Mouse (Mus musculus) liver, postnatal 0 days (tissue): ENCODE measurements at regions not wholly inside any gene's neighbourhood (a gene's known extent, or its start where the extent isn't known, plus 50 kb on each side); places are given as distances from the start of the nearest gene placed in this dataset.

Experiments used
- ATAC-seq: fragments of 200-750 bp; cut with Nextera tagmentation; 2 replicates; pipeline ENCODE4 v1.8.0; 2017; ENCODE audit warnings: mild to moderate bottlenecking, moderate library complexity
- DNase-seq: peaks from one replicate; pipeline ENCODE4 v3.0.0-alpha.2; 2016
- H3K27ac ChIP-seq: fragments of 300-500 bp; sonication (generic); 2 replicates; pipeline ENCODE4 v1.5.1; 2014; ENCODE audit warnings: antibody characterized with exemption, moderate library complexity, mild to moderate bottlenecking, low read depth
- H3K27me3 ChIP-seq: fragments of 300-500 bp; sonication (generic); 2 replicates; pipeline ENCODE4 v1.6.1; 2014; ENCODE audit warnings: low read length, control low read depth, mixed read lengths; ENCODE audit not compliant: insufficient read depth
- H3K36me3 ChIP-seq: fragments of 300-500 bp; sonication (generic); replicated peaks from 2 replicates; pipeline ENCODE4 v1.6.1; 2014; ENCODE audit warnings: mild to moderate bottlenecking, control low read depth, low read length, moderate library complexity, mixed read lengths; ENCODE audit not compliant: insufficient read depth
- H3K4me1 ChIP-seq: fragments of 300-500 bp; sonication (generic); 2 replicates; pipeline ENCODE4 v1.6.1; 2014; ENCODE audit warnings: antibody characterized with exemption, mild to moderate bottlenecking, control low read depth; ENCODE audit not compliant: insufficient read depth
- H3K4me2 ChIP-seq: fragments of 300-500 bp; sonication (generic); 2 replicates; pipeline ENCODE4 v1.6.1; 2014; ENCODE audit warnings: low read depth, mild to moderate bottlenecking, low read length, moderate library complexity, mixed read lengths
- H3K4me3 ChIP-seq: fragments of 300-500 bp; sonication (generic); 2 replicates; pipeline ENCODE4 v1.5.1; 2014; ENCODE audit warnings: low read depth, low read length
- H3K9ac ChIP-seq: fragments of 300-500 bp; sonication (generic); replicated peaks from 2 replicates; pipeline ENCODE4 v1.6.1; 2014; ENCODE audit warnings: mild to moderate bottlenecking, moderate library complexity
- H3K9me3 ChIP-seq: fragments of 300-500 bp; sonication (generic); 2 replicates; pipeline ENCODE4 v1.6.1; 2016; ENCODE audit warnings: mild to moderate bottlenecking, control low read depth, low read length, mixed read lengths
- CTCF ChIP-seq: sonication (generic); IDR thresholded peaks from 2 replicates; pipeline ENCODE4 v1.5.1; 2016; ENCODE audit warnings: antibody characterized with exemption, low read depth
- EP300 ChIP-seq: IDR thresholded peaks from 2 replicates; pipeline ENCODE4 v1.6.1; 2016; ENCODE audit warnings: antibody characterized with exemption, low read depth, mild to moderate bottlenecking
- whole genome bisulfite sequencing: fragments of 180-500 bp; shearing (Covaris S2); extraction: QIAGEN DNeasy Blood & Tissue Kit; methylation state at CpG from one replicate; pipeline ENCODE4 v1.1.7; 2014; ENCODE audit not compliant: insufficient replicate concordance; 5-methylcytosine and 5-hydroxymethylcytosine counted together

DNA sequence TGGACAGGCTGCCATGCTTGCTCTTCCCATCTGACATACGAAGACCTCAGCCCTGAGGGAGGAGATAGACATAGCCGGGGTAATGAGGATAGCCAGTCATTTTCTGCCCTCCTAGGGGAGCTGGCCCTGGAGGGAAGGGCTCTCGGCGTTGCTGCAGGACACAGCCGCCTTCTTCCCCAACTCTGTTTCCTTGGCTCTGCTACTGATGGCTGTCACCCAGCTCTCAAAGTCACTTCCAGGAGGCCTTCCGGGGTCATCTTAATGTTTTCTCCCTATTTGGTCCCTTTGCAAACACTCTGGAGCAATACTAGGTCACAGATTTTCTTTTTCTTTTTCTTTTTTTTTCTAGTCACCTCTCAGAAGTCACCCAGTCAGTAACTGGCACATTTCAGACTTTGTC is 65.9 kb upstream of the Id2 start:
- no peaks in the 10 kb centered on the region for H3K9me3 ChIP-seq
- H3K4me1 ChIP-seq = peaks cover 48% of the 10 kb centered on the region
- H3K36me3 ChIP-seq = no peaks in the 10 kb centered on the region
- no peak overlapping the region for H3K9ac ChIP-seq
- no peak for DNase-seq
- no peaks in the 10 kb centered on the region for H3K27me3 ChIP-seq
- no peak for ATAC-seq
- H3K4me3 ChIP-seq = no peak overlapping the region
- 0 out of 2 replicates have a peak overlapping the region, but pooled peaks have one; percentile 16 for H3K27ac ChIP-seq
- no peak overlapping the region for H3K4me2 ChIP-seq
- TF ChIP-seq EP300 (no peak), CTCF (no peak)
- WGBS = 77% methylated on average over 6 of the region's 6 CpGs

DNA sequence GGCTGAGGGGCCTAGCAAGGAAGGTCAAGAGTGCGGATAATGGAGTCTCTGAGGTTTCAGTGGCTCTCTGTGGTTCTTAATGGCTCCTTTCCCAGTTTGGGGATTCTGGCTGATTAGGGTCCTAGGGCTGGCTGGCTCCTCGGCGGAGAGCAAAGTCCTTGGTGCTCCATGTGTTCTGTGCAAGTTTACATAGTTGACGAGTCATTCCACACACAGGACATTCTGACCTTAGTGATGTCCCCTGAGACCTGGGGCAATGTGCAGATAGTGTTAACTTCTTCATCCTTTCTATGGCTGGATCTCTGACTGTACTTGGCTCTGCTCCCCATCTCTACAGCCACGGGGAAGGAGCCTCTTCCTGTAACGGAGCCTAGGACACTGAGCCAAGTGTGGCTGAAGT is 65.0 kb upstream of the Id2 start:
- no peak overlapping the region for H3K4me2 ChIP-seq
- no peaks in the 10 kb centered on the region for H3K27me3 ChIP-seq
- H3K9me3 ChIP-seq = no peaks in the 10 kb centered on the region
- no peak overlapping the region for H3K4me3 ChIP-seq
- no peak overlapping the region for H3K9ac ChIP-seq
- WGBS = 44% methylated on average over 6 of the region's 6 CpGs
- DNase-seq (no peak), ATAC-seq (peak; percentile 69)
- H3K36me3 ChIP-seq = no peaks in the 10 kb centered on the region
- H3K4me1 ChIP-seq = peaks cover 46% of the 10 kb centered on the region
- peak overlapping the region; percentile 32; the same call in 1 of the 2 replicates for H3K27ac ChIP-seq
- no peak for TF ChIP-seq CTCF
- TF ChIP-seq EP300 = no peak

DNA sequence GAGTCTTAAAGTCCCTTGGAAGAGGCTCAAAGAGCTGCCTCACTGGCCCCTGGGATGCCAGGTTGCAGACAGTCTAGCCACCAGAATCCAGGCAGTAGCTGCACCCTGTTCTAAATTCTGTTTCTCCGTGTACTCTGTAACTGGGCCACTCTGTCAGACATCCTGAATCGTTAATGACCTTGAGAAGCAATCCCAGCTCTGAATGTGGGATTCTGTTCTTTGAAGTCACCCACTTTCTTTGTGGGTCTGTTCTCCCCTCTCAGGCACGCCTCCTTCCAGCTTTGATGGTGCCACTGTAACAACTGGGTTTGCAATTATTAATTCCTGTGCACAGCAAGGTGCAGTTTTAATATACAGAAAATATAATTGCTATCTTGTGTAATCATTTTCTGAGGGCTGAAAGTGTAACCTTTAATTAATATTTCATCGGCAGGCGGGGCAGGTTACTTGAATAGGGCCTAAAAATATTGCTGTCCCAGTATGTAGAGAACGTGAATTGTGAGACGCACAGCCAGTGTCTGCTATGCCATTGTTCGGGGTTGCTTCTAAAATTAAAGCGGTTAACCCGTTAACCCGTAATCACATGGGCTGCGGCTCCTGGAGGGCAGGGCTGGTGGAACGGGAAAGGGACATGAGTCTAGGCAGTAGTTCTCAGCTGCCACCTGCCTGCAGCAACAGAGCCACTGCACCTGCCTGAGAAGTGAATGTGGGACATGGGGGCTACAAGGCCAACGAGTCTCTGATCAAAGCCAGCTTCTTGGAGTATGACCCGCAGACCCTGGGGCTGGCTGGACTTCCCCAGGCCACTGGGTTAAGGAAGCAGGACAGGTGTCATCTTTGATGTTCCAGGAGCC is 64.3 kb upstream of the Id2 start:
- H3K4me1 ChIP-seq = peaks cover 46% of the 10 kb centered on the region
- H3K4me2 ChIP-seq = no peak overlapping the region
- H3K27me3 ChIP-seq = no peaks in the 10 kb centered on the region
- ATAC-seq = peak; percentile 31; the same call in 1 of the 2 replicates
- H3K36me3 ChIP-seq = no peaks in the 10 kb centered on the region
- no peak for DNase-seq
- H3K27ac ChIP-seq = peak overlapping the region; percentile 32; the same call in 1 of the 2 replicates
- WGBS = 69% methylated on average over 15 of the region's 15 CpGs
- no peak overlapping the region for H3K4me3 ChIP-seq
- H3K9me3 ChIP-seq = no peaks in the 10 kb centered on the region
- no peak overlapping the region for H3K9ac ChIP-seq
- TF ChIP-seq EP300 (no peak), CTCF (peak; percentile 53)

DNA sequence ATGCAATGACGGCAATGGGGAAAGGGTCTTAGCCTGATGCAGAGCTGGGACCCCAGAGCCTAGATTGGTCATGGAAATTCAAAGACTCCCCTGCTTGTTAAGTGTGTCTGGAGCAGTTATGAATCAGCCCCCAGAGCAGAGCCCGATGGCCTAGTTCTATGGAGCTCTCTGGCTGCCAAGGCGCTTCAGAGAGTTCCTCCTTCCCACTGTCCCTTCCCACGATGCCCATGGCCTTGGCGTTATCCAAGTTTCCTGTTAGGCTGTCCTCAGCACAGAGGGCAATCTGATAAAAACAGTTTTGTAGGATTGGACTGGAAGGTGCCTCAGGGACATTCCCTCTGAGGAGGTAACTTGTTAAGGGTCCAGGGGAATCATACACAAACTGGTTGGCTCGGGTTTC is 62.2 kb upstream of the Id2 start:
- Histone ChIP-seq H3K4me1 (peaks cover 26% of the 10 kb centered on the region), H3K9ac (no peak overlapping the region), H3K27me3 (no peaks in the 10 kb centered on the region), H3K9me3 (no peaks in the 10 kb centered on the region), H3K4me2 (no peak overlapping the region), H3K36me3 (no peaks in the 10 kb centered on the region), H3K27ac (no peak overlapping the region), H3K4me3 (no peak overlapping the region)
- WGBS = 84% methylated on average over 6 of the region's 6 CpGs
- no peak for TF ChIP-seq EP300
- TF ChIP-seq CTCF = no peak
- DNase-seq (no peak), ATAC-seq (no peak)

DNA sequence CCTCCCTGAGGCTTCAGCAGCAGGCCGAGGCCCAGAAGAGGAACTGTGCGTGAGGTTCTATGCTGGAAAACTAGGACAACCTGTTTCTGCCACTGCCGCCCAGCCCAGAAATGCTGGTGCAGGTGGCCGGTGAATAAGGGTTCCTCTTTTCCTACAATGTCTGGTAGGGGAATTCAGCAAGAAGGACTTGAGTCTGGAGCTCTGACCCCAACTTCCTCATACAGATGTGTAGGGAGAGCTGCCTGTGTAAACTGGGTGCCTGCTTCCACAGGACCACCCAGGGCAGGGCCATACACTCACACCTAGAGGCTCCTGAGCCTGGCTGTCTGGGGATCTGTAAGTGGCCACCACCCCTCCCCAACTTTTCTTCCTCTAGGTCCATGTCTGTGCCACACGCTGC is 60.3 kb upstream of the Id2 start:
- DNase-seq (no peak), ATAC-seq (no peak)
- Histone ChIP-seq H3K4me1 (peaks cover 10% of the 10 kb centered on the region; the same call in 1 of the 2 replicates), H3K27me3 (no peaks in the 10 kb centered on the region), H3K4me2 (no peak overlapping the region), H3K4me3 (no peak overlapping the region), H3K36me3 (no peaks in the 10 kb centered on the region), H3K9me3 (no peaks in the 10 kb centered on the region), H3K27ac (no peak overlapping the region), H3K9ac (no peak overlapping the region)
- WGBS = 42% methylated on average over 5 of the region's 5 CpGs
- no peak for TF ChIP-seq CTCF
- TF ChIP-seq EP300 = no peak

DNA sequence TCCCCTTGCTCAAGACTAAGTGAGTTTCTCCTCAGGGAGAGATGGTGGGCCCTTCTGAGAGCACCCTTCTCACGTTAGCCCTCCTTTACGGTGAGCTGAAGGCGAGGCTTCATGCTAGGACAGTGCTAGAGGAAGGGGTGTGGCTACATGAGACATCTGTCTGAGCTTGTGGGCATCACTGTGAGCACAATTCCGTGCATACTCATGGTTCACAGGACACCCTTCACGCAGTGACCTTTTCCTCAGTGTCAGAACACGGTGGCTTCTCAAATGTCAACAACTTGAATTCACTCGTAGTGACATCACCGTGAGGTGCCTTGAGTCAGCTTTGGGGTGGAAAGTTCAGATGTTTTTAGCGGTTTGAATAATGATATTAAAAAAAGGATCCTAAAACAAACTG is 58.5 kb upstream of the Id2 start:
- H3K27ac ChIP-seq = no peak overlapping the region
- H3K4me3 ChIP-seq = no peak overlapping the region
- TF ChIP-seq CTCF = no peak
- no peak for TF ChIP-seq EP300
- H3K36me3 ChIP-seq = no peaks in the 10 kb centered on the region
- no peaks in the 10 kb centered on the region for H3K9me3 ChIP-seq
- 53% methylated on average over 9 of the region's 9 CpGs for WGBS
- no peak for DNase-seq
- no peak overlapping the region for H3K9ac ChIP-seq
- ATAC-seq = no peak
- 0 out of 2 replicates have a peak, but pooled peaks cover 2% of the 10 kb centered on the region for H3K4me1 ChIP-seq
- no peak overlapping the region for H3K4me2 ChIP-seq
- H3K27me3 ChIP-seq = no peaks in the 10 kb centered on the region
